Mouse (Mus musculus) CH12.LX (cell line): ENCODE results near the gene Prss58.

Experiments
- CTCF ChIP-seq, 2 experiments: IDR thresholded peaks in 1 of 2; conservative IDR thresholded peaks in 1 of 2; 2 replicates each; pipeline ENCODE4 v1.5.1; 2011 to 2012; ENCODE audit warnings: low read depth in 2 of 2, low read length in 2 of 2, improper control_type of control experiment in 1 of 2, inconsistent platforms in 1 of 2, mild to moderate bottlenecking in 1 of 2, moderate library complexity in 1 of 2
- GABPA ChIP-seq: IDR thresholded peaks from 2 replicates; pipeline ENCODE4 v1.6.1; 2012; ENCODE audit warnings: low read depth, low read length, improper control_type of control experiment, inconsistent platforms; ENCODE audit not compliant: insufficient replicate concordance
- JUND ChIP-seq: conservative IDR thresholded peaks from 2 replicates; pipeline ENCODE4 v1.6.1; 2011; ENCODE audit warnings: low read depth, low read length, improper control_type of control experiment
- KAT2A ChIP-seq: IDR thresholded peaks from 2 replicates; pipeline ENCODE4 v1.6.1; 2012; ENCODE audit warnings: low read length, improper control_type of control experiment, inconsistent platforms; ENCODE audit not compliant: insufficient replicate concordance
- MAFK ChIP-seq: IDR thresholded peaks from 2 replicates; pipeline ENCODE4 v1.6.1; 2011; ENCODE audit warnings: low read length, improper control_type of control experiment; ENCODE audit not compliant: insufficient replicate concordance
- MAX ChIP-seq: IDR thresholded peaks from 2 replicates; pipeline ENCODE4 v1.6.1; 2011; ENCODE audit warnings: low read length, improper control_type of control experiment
- RAD21 ChIP-seq: IDR thresholded peaks from 2 replicates; pipeline ENCODE4 v1.6.1; 2011; ENCODE audit warnings: low read depth, mild to moderate bottlenecking, low read length, improper control_type of control experiment, moderate library complexity
- TBP ChIP-seq: conservative IDR thresholded peaks from 2 replicates; pipeline ENCODE4 v1.6.1; 2011; ENCODE audit warnings: low read depth, low read length, improper control_type of control experiment
- USF1 ChIP-seq: IDR thresholded peaks from 2 replicates; pipeline ENCODE4 v1.6.1; 2014; ENCODE audit warnings: low read depth, mild to moderate bottlenecking, inconsistent platforms, low read length, improper control_type of control experiment

GRCm38 (mm10) chr6:40900287-40900686, at the start of gene Prss58:
- TF ChIP-seq MAX = no peak
- no peak for TF ChIP-seq CTCF (conservative IDR thresholded peaks at IDR 0.05 in 1 of 2, IDR thresholded peaks at IDR 0.05 in 1 of 2; ENCODE audit: low read depth in 2 of 2, low read length in 2 of 2)
- TF ChIP-seq USF1 = no peak
- no peak for TF ChIP-seq MAFK
- TF ChIP-seq RAD21 = no peak
- no peak for TF ChIP-seq TBP
- no peak for TF ChIP-seq JUND
- TF ChIP-seq KAT2A = no peak
- TF ChIP-seq GABPA = no peak
